Mouse (Mus musculus): Measurements from ENCODE around the gene Cep41.

DNA sequence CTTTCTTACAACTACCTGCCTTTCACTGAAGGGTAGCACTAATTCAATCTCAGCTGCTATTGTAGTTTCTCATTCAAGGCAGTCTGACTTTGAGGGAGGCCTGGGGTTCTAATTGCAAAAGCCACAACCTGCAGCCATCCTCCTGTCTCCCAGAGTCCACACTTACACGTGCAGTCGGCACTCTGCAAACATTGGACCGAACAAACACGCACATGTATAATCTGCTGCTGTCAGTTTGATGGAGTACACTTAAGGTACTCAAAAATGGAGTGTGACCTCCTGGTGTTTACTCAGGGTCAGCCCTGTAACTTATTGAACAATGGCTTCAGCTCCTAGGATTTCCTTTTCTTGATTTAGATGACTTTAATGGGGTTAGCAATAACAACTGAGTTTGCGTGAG is 14.0 kb downstream of the Cep41 start:
- TF ChIP-seq CTCF (IDR thresholded peaks at IDR 0.05; ENCODE audit: borderline replicate concordance, control insufficient read depth, extremely low read depth, insufficient read depth, low read length, poor library complexity) = no peak
- no peak for TF ChIP-seq POLR2A (IDR thresholded peaks at IDR 0.05; ENCODE audit: control insufficient read depth, extremely low read depth, insufficient read depth, low read length, poor library complexity)
